Mouse (Mus musculus) heart, embryonic 13.5 days (tissue): ENCODE data around the gene Snx29. TPM values are rescaled to one million over a fixed set of nuclear protein-coding genes. Genes with fewer than 3 reads are reported as not detected.

Experiments
- ATAC-seq: fragments of 200-750 bp; cut with Nextera tagmentation; 2 replicates; pipeline ENCODE4 v1.8.0; 2017; ENCODE audit warnings: moderate TSS enrichment; ENCODE audit not compliant: insufficient number of reproducible peaks, low FRiP score, low TSS enrichment; ENCODE audit errors: extremely low read depth
- H3K27ac ChIP-seq: fragments of 300-500 bp; sonication (generic); replicated peaks from 2 replicates; pipeline ENCODE4 v1.5.1; 2015; ENCODE audit warnings: moderate library complexity, mild to moderate bottlenecking, inconsistent platforms
- H3K27me3 ChIP-seq: fragments of 300-500 bp; sonication (generic); replicated peaks from 2 replicates; pipeline ENCODE4 v1.6.1; 2015; ENCODE audit warnings: mild to moderate bottlenecking, inconsistent platforms
- H3K36me3 ChIP-seq: fragments of 300-500 bp; sonication (generic); 2 replicates; pipeline ENCODE4 v1.6.1; 2015; ENCODE audit warnings: mild to moderate bottlenecking, inconsistent platforms
- H3K4me1 ChIP-seq: fragments of 300-500 bp; sonication (generic); 2 replicates; pipeline ENCODE4 v1.6.1; 2015; ENCODE audit warnings: inconsistent platforms
- H3K4me2 ChIP-seq: fragments of 300-500 bp; sonication (generic); 2 replicates; pipeline ENCODE4 v1.6.1; 2015; ENCODE audit warnings: inconsistent platforms, mild to moderate bottlenecking, moderate library complexity
- H3K4me3 ChIP-seq: fragments of 300-500 bp; sonication (generic); 2 replicates; pipeline ENCODE4 v1.5.1; 2015; ENCODE audit warnings: moderate library complexity, mild to moderate bottlenecking, inconsistent platforms
- H3K9ac ChIP-seq: fragments of 300-500 bp; sonication (generic); 2 replicates; pipeline ENCODE4 v1.6.1; 2015; ENCODE audit warnings: inconsistent platforms, mild to moderate bottlenecking, moderate library complexity
- H3K9me3 ChIP-seq: fragments of 300-500 bp; sonication (generic); 2 replicates; pipeline ENCODE4 v1.6.1; 2016; ENCODE audit warnings: inconsistent platforms
- WGBS: fragments of 180-500 bp; shearing (Covaris S2); methylation state at CpG from one replicate; pipeline ENCODE4 v1.1.7; 2015; ENCODE audit warnings: mixed read lengths; 5-methylcytosine and 5-hydroxymethylcytosine counted together
- polyA plus RNA-seq: library from polyadenylated mRNA; unstranded; fragments of >200 nt; fragmentation: Nextera tagmentation; extraction: Ambion mirVana; gene quantifications from 2 replicates; pipeline ENCODE4 v1.2.1, GENCODE M21; 2015

Gene Snx29
- polyA plus RNA-seq, 1 experiment from 2014 or later: 6.0 TPM

DNA sequence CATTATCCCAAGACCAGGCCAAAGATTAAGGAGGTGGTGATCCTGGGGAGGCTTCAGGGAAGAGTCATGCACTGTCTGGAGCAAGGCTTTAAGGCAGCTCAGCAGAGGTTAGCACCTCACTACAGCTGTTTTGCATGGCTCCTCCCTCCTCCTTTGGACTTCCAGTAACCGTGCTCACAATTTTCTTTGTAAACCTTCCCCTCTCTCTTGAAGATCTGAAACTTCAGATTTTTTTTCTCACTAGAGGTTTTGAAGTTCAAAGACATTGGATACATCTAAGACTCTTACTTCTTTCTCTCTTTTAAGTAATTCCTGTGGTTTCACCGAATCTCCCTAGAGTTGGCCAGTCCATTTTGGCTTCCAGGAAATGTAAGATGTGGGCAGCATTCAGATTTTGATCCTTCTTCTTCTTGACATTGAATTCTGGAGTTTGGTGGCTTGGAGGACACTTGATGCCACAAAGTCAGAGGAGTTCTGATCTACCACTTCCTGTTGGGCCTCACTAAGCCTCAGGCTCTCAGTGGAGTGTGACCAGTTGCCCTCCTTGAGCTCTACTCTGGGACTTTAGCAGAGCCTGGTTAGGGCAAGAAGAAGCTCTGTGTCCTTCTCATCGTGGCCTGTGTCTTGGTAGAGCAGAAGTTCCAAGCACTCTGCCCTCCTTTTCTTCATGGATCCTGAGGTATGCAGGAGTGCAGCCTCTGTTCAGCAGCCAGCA is 255.0 kb downstream of the Snx29 start:
- 75% methylated on average over 3 of the region's 3 CpGs for WGBS
- Histone ChIP-seq H3K4me3 (no peak overlapping the region), H3K27ac (no peak overlapping the region), H3K4me2 (no peak overlapping the region), H3K4me1 (peaks cover 33% of the 10 kb centered on the region), H3K27me3 (no peaks in the 10 kb centered on the region), H3K9me3 (no peaks in the 10 kb centered on the region), H3K9ac (no peak overlapping the region), H3K36me3 (peaks cover under 1% of the 10 kb centered on the region; the same call in 1 of the 2 replicates)
- ATAC-seq: no peak

DNA sequence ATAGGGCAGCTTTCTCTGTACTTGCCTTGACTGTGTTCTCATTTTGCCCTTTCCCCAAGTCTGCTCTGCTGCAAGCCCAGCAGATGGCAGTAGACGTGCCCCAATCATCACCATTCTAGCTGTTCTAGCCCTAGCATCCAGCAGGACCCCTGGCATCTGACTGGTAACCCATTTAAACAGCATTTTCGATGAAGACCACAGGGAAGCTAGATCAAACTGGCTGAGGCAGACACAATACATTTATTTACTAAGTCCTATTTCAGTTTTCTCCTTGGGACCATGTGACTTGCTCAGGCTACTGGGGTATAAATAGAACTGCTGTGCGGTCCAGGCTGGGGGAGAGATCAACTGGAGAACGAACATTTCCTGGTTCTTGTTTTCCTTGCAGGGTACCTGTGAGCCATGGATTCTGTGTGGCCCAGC is 257.0 kb downstream of the Snx29 start:
- no peaks in the 10 kb centered on the region for H3K27me3 ChIP-seq
- H3K36me3 ChIP-seq: no peaks in the 10 kb centered on the region
- 17% methylated on average over 4 of the region's 4 CpGs for WGBS
- no peak overlapping the region for H3K4me3 ChIP-seq
- H3K4me2 ChIP-seq: no peak overlapping the region; the same call in 1 of the 2 replicates
- ATAC-seq: no peak
- peak overlapping the region; percentile 67 for H3K9ac ChIP-seq
- no peaks in the 10 kb centered on the region for H3K9me3 ChIP-seq
- peak overlapping the region; percentile 83 for H3K27ac ChIP-seq
- H3K4me1 ChIP-seq: peaks cover 45% of the 10 kb centered on the region

- Histone ChIP-seq H3K9ac (no peak overlapping the region), H3K27ac (no peak overlapping the region), H3K27me3 (no peaks in the 10 kb centered on the region), H3K4me1 (peaks cover 52% of the 10 kb centered on the region), H3K36me3 (no peaks in the 10 kb centered on the region), H3K9me3 (no peaks in the 10 kb centered on the region), H3K4me3 (no peak overlapping the region), H3K4me2 (no peak overlapping the region)
- ATAC-seq: no peak
- WGBS: 79% methylated on average over 8 of the region's 8 CpGs
These were observed 261.4 kb downstream of the Snx29 start for GRCm38 (mm10) chr16:11583941-11584639.

DNA sequence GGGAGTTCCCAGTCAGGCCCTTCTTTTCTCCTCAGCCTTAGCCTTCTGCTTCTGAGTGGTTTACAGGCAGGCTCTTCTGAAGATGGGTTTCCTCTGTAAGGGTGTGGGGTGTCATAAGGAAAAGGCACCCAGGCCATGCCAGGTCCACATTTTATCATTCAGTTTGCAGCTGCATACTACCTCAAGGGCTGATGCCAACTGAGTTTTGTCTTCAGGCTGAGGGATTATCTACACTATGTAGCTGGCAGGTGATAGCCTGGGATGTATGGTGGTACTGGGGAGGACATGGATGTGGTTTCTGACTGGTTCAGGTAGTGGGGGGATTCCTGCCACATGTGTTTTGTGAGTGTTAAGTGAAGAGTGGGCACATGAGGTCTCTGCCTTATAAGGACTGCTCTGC is 266.0 kb downstream of the Snx29 start:
- no peak overlapping the region for H3K4me3 ChIP-seq
- peaks cover 28% of the 10 kb centered on the region for H3K4me1 ChIP-seq
- H3K27ac ChIP-seq: peak overlapping the region; percentile 78
- no peak overlapping the region for H3K4me2 ChIP-seq
- no peaks in the 10 kb centered on the region for H3K36me3 ChIP-seq
- H3K27me3 ChIP-seq: no peaks in the 10 kb centered on the region
- no peaks in the 10 kb centered on the region for H3K9me3 ChIP-seq
- no peak overlapping the region for H3K9ac ChIP-seq
- no peak for ATAC-seq

GRCm38 (mm10) chr16:11589336-11589735 is 266.6 kb downstream of the Snx29 start:
- H3K9me3 ChIP-seq: no peaks in the 10 kb centered on the region
- H3K9ac ChIP-seq: no peak overlapping the region
- H3K4me3 ChIP-seq: no peak overlapping the region
- no peaks in the 10 kb centered on the region for H3K36me3 ChIP-seq
- H3K4me1 ChIP-seq: peaks cover 23% of the 10 kb centered on the region
- H3K4me2 ChIP-seq: no peak overlapping the region
- no peaks in the 10 kb centered on the region for H3K27me3 ChIP-seq
- 38% methylated on average over 2 of the region's 2 CpGs for WGBS
- H3K27ac ChIP-seq: peak overlapping the region; percentile 78
- ATAC-seq: no peak

GRCm38 (mm10) chr16:11589782-11590695 is 267.3 kb downstream of the Snx29 start:
- no peaks in the 10 kb centered on the region for H3K36me3 ChIP-seq
- ATAC-seq: no peak

DNA sequence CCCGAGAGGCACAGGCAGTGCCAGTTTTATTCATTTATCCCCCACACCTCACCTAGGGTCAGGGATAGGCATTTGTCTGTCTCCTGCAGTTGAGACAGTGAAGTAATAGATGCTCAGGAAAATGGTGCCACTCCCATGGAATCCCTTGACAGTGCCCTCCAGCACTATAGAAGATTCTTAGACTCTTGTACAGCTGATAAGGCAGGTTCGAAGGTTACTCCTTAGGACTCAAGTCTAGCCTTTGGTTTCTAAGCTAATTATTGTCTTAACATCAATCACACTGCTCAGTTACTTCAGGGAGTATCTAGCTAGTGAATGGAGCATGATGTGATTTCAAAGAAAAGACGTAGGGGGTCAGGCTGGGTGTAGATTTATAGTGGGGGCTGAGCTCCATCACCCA is 273.9 kb downstream of the Snx29 start:
- Histone ChIP-seq H3K27me3 (no peaks in the 10 kb centered on the region), H3K4me2 (no peak overlapping the region), H3K4me3 (no peak overlapping the region), H3K4me1 (peaks cover 8% of the 10 kb centered on the region; the same call in 1 of the 2 replicates), H3K9ac (no peak overlapping the region), H3K27ac (no peak overlapping the region), H3K9me3 (no peaks in the 10 kb centered on the region), H3K36me3 (no peaks in the 10 kb centered on the region)
- 79% methylated on average over 3 of the region's 3 CpGs for WGBS
- ATAC-seq: no peak

More at GRCm38 (mm10) chr16:11589782-11590695, 267.3 kb downstream of the Snx29 start:
- peak overlapping the region; percentile 78 for H3K27ac ChIP-seq
- 51% methylated on average over 10 of the region's 10 CpGs for WGBS
- no peaks in the 10 kb centered on the region for H3K27me3 ChIP-seq
- H3K4me2 ChIP-seq: no peak overlapping the region
- H3K4me1 ChIP-seq: peaks cover 22% of the 10 kb centered on the region
- H3K9ac ChIP-seq: peak overlapping the region; percentile 37; the same call in 1 of the 2 replicates
- H3K9me3 ChIP-seq: no peaks in the 10 kb centered on the region
- H3K4me3 ChIP-seq: no peak overlapping the region

DNA sequence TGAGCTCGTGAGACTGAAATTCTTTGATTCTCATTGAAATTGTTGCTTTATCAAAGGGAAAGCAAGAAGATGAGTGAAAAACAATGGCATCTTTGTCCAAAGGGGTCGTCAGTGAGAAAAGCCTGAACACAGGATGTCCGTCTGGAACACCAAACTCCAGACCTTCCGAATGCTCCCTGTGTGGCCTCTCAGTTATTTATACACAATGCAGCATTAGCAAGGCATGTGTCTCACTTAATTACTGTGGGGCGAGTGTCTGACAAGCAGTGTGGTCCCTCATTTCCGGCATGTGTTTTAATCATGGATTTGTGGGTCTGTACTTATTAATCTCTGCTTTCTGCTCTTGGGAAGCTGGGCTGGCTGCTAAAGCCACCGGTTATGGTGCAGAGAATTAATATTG is 275.1 kb downstream of the Snx29 start:
- no peak for ATAC-seq
- H3K27me3 ChIP-seq: no peaks in the 10 kb centered on the region
- no peak overlapping the region for H3K27ac ChIP-seq
- 49% methylated on average over 7 of the region's 7 CpGs for WGBS
- H3K9ac ChIP-seq: no peak overlapping the region
- H3K9me3 ChIP-seq: no peaks in the 10 kb centered on the region
- H3K4me3 ChIP-seq: no peak overlapping the region
- H3K36me3 ChIP-seq: no peaks in the 10 kb centered on the region
- H3K4me1 ChIP-seq: peaks cover 8% of the 10 kb centered on the region; the same call in 1 of the 2 replicates
- no peak overlapping the region for H3K4me2 ChIP-seq

- no peaks in the 10 kb centered on the region for H3K27me3 ChIP-seq
- H3K4me2 ChIP-seq: no peak overlapping the region
- 78% methylated on average over 3 of the region's 3 CpGs for WGBS
- no peaks in the 10 kb centered on the region for H3K9me3 ChIP-seq
- peaks cover 12% of the 10 kb centered on the region; the same call in 1 of the 2 replicates for H3K4me1 ChIP-seq
- no peak overlapping the region for H3K9ac ChIP-seq
- no peak overlapping the region for H3K4me3 ChIP-seq
- H3K36me3 ChIP-seq: no peaks in the 10 kb centered on the region
- ATAC-seq: no peak
- no peak overlapping the region for H3K27ac ChIP-seq
These were observed 276.8 kb downstream of the Snx29 start for GRCm38 (mm10) chr16:11599523-11599922.

DNA sequence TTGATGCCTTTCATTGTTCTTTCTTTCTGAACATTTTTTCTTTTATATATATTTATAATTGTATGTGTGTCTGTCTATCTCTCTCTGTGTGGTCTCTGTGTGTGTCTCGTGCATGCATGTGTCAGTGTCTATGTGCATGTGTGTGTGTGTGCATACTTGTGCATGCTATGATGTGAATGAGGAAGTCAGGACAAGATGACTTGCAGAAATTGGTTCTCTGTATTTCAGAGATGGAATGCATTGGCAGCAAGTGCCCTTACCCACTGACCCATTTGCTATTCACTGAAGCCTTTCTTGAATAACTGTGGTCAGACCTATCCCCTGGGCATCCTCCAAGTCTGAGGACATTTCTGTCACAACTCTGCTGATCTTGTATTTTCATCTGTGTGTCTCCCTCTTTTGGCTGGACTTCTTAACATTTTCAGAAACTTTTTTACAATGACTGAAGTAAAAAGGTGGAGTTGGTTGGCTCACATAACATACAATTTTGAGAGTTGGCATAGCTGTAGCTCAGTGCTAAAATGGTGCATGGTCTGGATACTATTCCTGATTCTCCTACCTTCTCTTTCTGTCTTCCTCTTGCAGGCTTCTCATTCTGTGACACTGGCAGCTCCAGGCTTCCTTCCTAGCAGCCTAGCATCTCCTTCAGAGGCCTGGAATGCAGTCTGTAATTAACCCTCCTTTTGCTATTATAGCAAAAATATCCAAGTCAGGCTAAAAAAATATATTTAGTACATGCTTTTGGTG is 278.8 kb downstream of the Snx29 start:
- Histone ChIP-seq H3K27me3 (no peaks in the 10 kb centered on the region), H3K4me1 (peaks cover 12% of the 10 kb centered on the region; the same call in 1 of the 2 replicates), H3K9ac (no peak overlapping the region), H3K4me3 (no peak overlapping the region), H3K27ac (no peak overlapping the region), H3K4me2 (no peak overlapping the region), H3K9me3 (no peaks in the 10 kb centered on the region), H3K36me3 (no peaks in the 10 kb centered on the region)
- ATAC-seq: no peak
- 82% methylated on average over 1 of the region's 1 CpGs for whole genome bisulfite sequencing
